Mouse (Mus musculus): ENCODE results near the gene Olfr483. TPM values are rescaled to one million over a fixed set of nuclear protein-coding genes. Genes with fewer than 3 reads are reported as not detected.

The Olfr483 gene
- polyA plus RNA-seq (2021), result not detected

GRCm38 (mm10) chr7:108100549-108100948, at the start of gene Olfr483:
Olfr483 (plus strand) TSS chr7:108100849.
- H3K27me3 ChIP-seq, result no peaks in the 10 kb centered on the region
- POLR2A ChIA-PET, result no interaction called here
- CTCF ChIA-PET, result no interaction called here
- DNase-seq (ENCODE audit: low read depth, low spot score) (no peak), ATAC-seq (no peak)
- in situ Hi-C loops (cut with MboI; ENCODE audit: low pct_unique_long_range_greater_than_20kb), result no loop called here
- no peak for TF ChIP-seq CTCF (IDR thresholded peaks at IDR 0.05)

GRCm38 (mm10) chr7:108067246-108067645, 33.4 kb upstream of the Olfr483 start, which contains the start of gene Olfr480:
Olfr480 (minus strand) TSS chr7:108067346.
- DNase-seq (ENCODE audit: low read depth, low spot score) (no peak), ATAC-seq (no peak)
- in situ Hi-C loops (cut with MboI; ENCODE audit: low pct_unique_long_range_greater_than_20kb), result no loop called here
- no peaks in the 10 kb centered on the region for H3K27me3 ChIP-seq
- ChIA-PET CTCF (no interaction called here), POLR2A (no interaction called here)
- TF ChIP-seq CTCF (IDR thresholded peaks at IDR 0.05), result no peak

- ATAC-seq, result no peak
- no peaks in the 10 kb centered on the region for H3K27me3 ChIP-seq
- TF ChIP-seq CTCF (IDR thresholded peaks at IDR 0.05), result no peak
- CTCF ChIA-PET, result no interaction called here
- DNase-seq (ENCODE audit: low read depth, low spot score), result no peak
- in situ Hi-C loops (cut with MboI; ENCODE audit: low pct_unique_long_range_greater_than_20kb), result no loop called here
- POLR2A ChIA-PET, result no interaction called here
Measured at GRCm38 (mm10) chr7:108079555-108079954, 21.1 kb upstream of the Olfr483 start, which contains the start of gene Olfr481. Olfr481 (plus strand) TSS chr7:108079855.

GRCm38 (mm10) chr7:108097486-108097885, 3.2 kb upstream of the Olfr483 start, which contains the start of gene Olfr482:
Olfr482 (minus strand) TSS chr7:108097586.
- ChIA-PET POLR2A (no interaction called here), CTCF (no interaction called here)
- no peaks in the 10 kb centered on the region for H3K27me3 ChIP-seq
- ATAC-seq, result no peak
- in situ Hi-C loops (cut with MboI; ENCODE audit: low pct_unique_long_range_greater_than_20kb), result no loop called here
- TF ChIP-seq CTCF (IDR thresholded peaks at IDR 0.05), result no peak
- no peak for DNase-seq (ENCODE audit: low read depth, low spot score)

- in situ Hi-C loops (cut with MboI; ENCODE audit: low pct_unique_long_range_greater_than_20kb), result no loop called here
- DNase-seq (ENCODE audit: low read depth, low spot score), result no peak
- ChIA-PET POLR2A (no interaction called here), CTCF (no interaction called here)
- no peak for TF ChIP-seq CTCF (IDR thresholded peaks at IDR 0.05)
- ATAC-seq, result no peak
- H3K27me3 ChIP-seq, result no peaks in the 10 kb centered on the region
Measured at GRCm38 (mm10) chr7:108120681-108121080, 20.0 kb downstream of the Olfr483 start.

GRCm38 (mm10) chr7:108121416-108121815, 20.8 kb downstream of the Olfr483 start:
- CTCF ChIA-PET, result no interaction called here
- DNase-seq (ENCODE audit: low read depth, low spot score) (no peak), ATAC-seq (no peak)
- no peaks in the 10 kb centered on the region for H3K27me3 ChIP-seq
- POLR2A ChIA-PET, result no interaction called here
- no peak for TF ChIP-seq CTCF (IDR thresholded peaks at IDR 0.05)
- in situ Hi-C loops (cut with MboI; ENCODE audit: low pct_unique_long_range_greater_than_20kb), result no loop called here

- POLR2A ChIA-PET, result no interaction called here
Measured at GRCm38 (mm10) chr7:108127349-108127748, 26.7 kb downstream of the Olfr483 start, which contains the start of gene Olfr484. Olfr484 (minus strand) TSS chr7:108127449.

More at GRCm38 (mm10) chr7:108127349-108127748, 26.7 kb downstream of the Olfr483 start, which contains the start of gene Olfr484:
- H3K27me3 ChIP-seq, result no peaks in the 10 kb centered on the region
- DNase-seq (ENCODE audit: low read depth, low spot score) (no peak), ATAC-seq (no peak)
- TF ChIP-seq CTCF (IDR thresholded peaks at IDR 0.05), result no peak
- CTCF ChIA-PET, result no interaction called here
- in situ Hi-C loops (cut with MboI; ENCODE audit: low pct_unique_long_range_greater_than_20kb), result no loop called here

Other genes with a start within 250 kb of the Olfr483 start
- gene Olfr472, start 202.9 kb upstream of the Olfr483 start, polyA plus RNA-seq (2021), result 0.01 TPM
- gene Olfr473, start 170.4 kb upstream of the Olfr483 start, polyA plus RNA-seq (2021), result not detected
- not detected for gene Olfr474, start 146.2 kb upstream of the Olfr483 start, polyA plus RNA-seq (2021)
- not detected for gene Olfr476, start 136.0 kb upstream of the Olfr483 start, polyA plus RNA-seq (2021)
- 0.01 TPM for gene Olfr477, start 114.2 kb upstream of the Olfr483 start, polyA plus RNA-seq (2021)
- gene Olfr478, start 66.9 kb upstream of the Olfr483 start, polyA plus RNA-seq (2021), result not detected
- gene Olfr479, start 50.2 kb upstream of the Olfr483 start, polyA plus RNA-seq (2021), result not detected
- not detected for gene Olfr480, start 33.5 kb upstream of the Olfr483 start, polyA plus RNA-seq (2021)
- not detected for gene Olfr481, start 21.0 kb upstream of the Olfr483 start, polyA plus RNA-seq (2021)
- gene Olfr482, start 3.3 kb upstream of the Olfr483 start, polyA plus RNA-seq (2021), result 9.6 TPM
- gene Olfr484, start 26.6 kb downstream of the Olfr483 start, polyA plus RNA-seq (2021), result not detected
- gene Olfr485, start 59.0 kb downstream of the Olfr483 start, polyA plus RNA-seq (2021), result not detected
- not detected for gene Olfr486, start 71.9 kb downstream of the Olfr483 start, polyA plus RNA-seq (2021)
- gene Olfr487, start 113.8 kb downstream of the Olfr483 start, polyA plus RNA-seq (2021), result not detected
- not detected for gene Olfr488, start 157.5 kb downstream of the Olfr483 start, polyA plus RNA-seq (2021)
- gene Olfr490, start 188.1 kb downstream of the Olfr483 start, polyA plus RNA-seq (2021), result not detected
- not detected for gene Olfr491, start 212.6 kb downstream of the Olfr483 start, polyA plus RNA-seq (2021)
- gene Olfr492, start 222.8 kb downstream of the Olfr483 start, polyA plus RNA-seq (2021), result not detected
- gene Olfr493, start 246.1 kb downstream of the Olfr483 start, polyA plus RNA-seq (2021), result not detected

Data from Patski (cell line).